Mouse (Mus musculus): Measurements from ENCODE around the gene Serpinb6a. TPM values are rescaled to one million over a fixed set of nuclear protein-coding genes. Genes with fewer than 3 reads are reported as not detected.

Serpinb6a gene
- polyA plus RNA-seq, 1 experiment from 2014 or later = 41.8 TPM

GRCm38 (mm10) chr13:33921699-33922098, 80.9 kb downstream of the Serpinb6a start:
- WGBS = 87% methylated on average over 5 of the region's 5 CpGs
- Histone ChIP-seq H3K9me3 (ENCODE audit: control insufficient read depth, low read length) (no peaks in the 10 kb centered on the region), H3K36me3 (ENCODE audit: control insufficient read depth, insufficient read depth, low read length) (no peaks in the 10 kb centered on the region), H3K27ac (replicated peaks; ENCODE audit: low read depth, low read length) (no peak overlapping the region), H3K4me2 (ENCODE audit: low read depth, severe bottlenecking) (no peak overlapping the region), H3K4me3 (ENCODE audit: low read depth, low read length) (no peak overlapping the region), H3K27me3 (ENCODE audit: control insufficient read depth, insufficient read depth, low read length) (no peaks in the 10 kb centered on the region), H3K4me1 (ENCODE audit: control insufficient read depth, insufficient read depth, low read length) (no peaks in the 10 kb centered on the region), H3K9ac (ENCODE audit: low read length) (no peak overlapping the region)
- DNase-seq (ENCODE audit: low spot score) = no peak
- ATAC-seq (ENCODE audit: insufficient number of reproducible peaks, low FRiP score, low TSS enrichment, low read depth) = no peak

- ATAC-seq (ENCODE audit: insufficient number of reproducible peaks, low FRiP score, low TSS enrichment, low read depth) (no peak), DNase-seq (ENCODE audit: low spot score) (no peak)
- H3K4me1 ChIP-seq (ENCODE audit: control insufficient read depth, insufficient read depth, low read length) = no peaks in the 10 kb centered on the region
- no peak overlapping the region for H3K4me2 ChIP-seq (ENCODE audit: low read depth, severe bottlenecking)
- H3K27me3 ChIP-seq (ENCODE audit: control insufficient read depth, insufficient read depth, low read length) = no peaks in the 10 kb centered on the region
- no peak overlapping the region for H3K4me3 ChIP-seq (ENCODE audit: low read depth, low read length)
- H3K36me3 ChIP-seq (ENCODE audit: control insufficient read depth, insufficient read depth, low read length) = no peaks in the 10 kb centered on the region
- no peak overlapping the region for H3K27ac ChIP-seq (replicated peaks; ENCODE audit: low read depth, low read length)
- no peak overlapping the region for H3K9ac ChIP-seq (ENCODE audit: low read length)
- H3K9me3 ChIP-seq (ENCODE audit: control insufficient read depth, low read length) = no peaks in the 10 kb centered on the region
- 91% methylated on average over 6 of the region's 6 CpGs for WGBS
Observed at GRCm38 (mm10) chr13:33921041-33921440, 81.6 kb downstream of the Serpinb6a start.

GRCm38 (mm10) chr13:33906821-33907220, 95.8 kb downstream of the Serpinb6a start:
- Histone ChIP-seq H3K9ac (ENCODE audit: low read length) (no peak overlapping the region), H3K27ac (replicated peaks; ENCODE audit: low read depth, low read length) (no peak overlapping the region), H3K9me3 (ENCODE audit: control insufficient read depth, low read length) (no peaks in the 10 kb centered on the region), H3K27me3 (ENCODE audit: control insufficient read depth, insufficient read depth, low read length) (no peaks in the 10 kb centered on the region), H3K4me2 (ENCODE audit: low read depth, severe bottlenecking) (no peak overlapping the region), H3K4me3 (ENCODE audit: low read depth, low read length) (no peak overlapping the region), H3K36me3 (ENCODE audit: control insufficient read depth, insufficient read depth, low read length) (no peaks in the 10 kb centered on the region), H3K4me1 (ENCODE audit: control insufficient read depth, insufficient read depth, low read length) (no peaks in the 10 kb centered on the region)
- DNase-seq (ENCODE audit: low spot score) (peak; percentile 12), ATAC-seq (ENCODE audit: insufficient number of reproducible peaks, low FRiP score, low TSS enrichment, low read depth) (no peak)
- 83% methylated on average over 3 of the region's 3 CpGs for WGBS

GRCm38 (mm10) chr13:33905176-33905954, 97.2 kb downstream of the Serpinb6a start, which contains the start of gene Serpinb6c:
Serpinb6c (minus strand) TSS chr13:33905708.
- no peak for DNase-seq (ENCODE audit: low spot score)
- Histone ChIP-seq H3K27me3 (ENCODE audit: control insufficient read depth, insufficient read depth, low read length) (no peaks in the 10 kb centered on the region), H3K36me3 (ENCODE audit: control insufficient read depth, insufficient read depth, low read length) (no peaks in the 10 kb centered on the region), H3K4me3 (ENCODE audit: low read depth, low read length) (no peak within 1 kb of the TSS), H3K4me1 (ENCODE audit: control insufficient read depth, insufficient read depth, low read length) (no peaks in the 10 kb centered on the region), H3K9ac (ENCODE audit: low read length) (no peak within 1 kb of the TSS), H3K4me2 (ENCODE audit: low read depth, severe bottlenecking) (no peak within 1 kb of the TSS), H3K9me3 (ENCODE audit: control insufficient read depth, low read length) (no peaks in the 10 kb centered on the region), H3K27ac (replicated peaks; ENCODE audit: low read depth, low read length) (no peak within 1 kb of the TSS)
- ATAC-seq (ENCODE audit: insufficient number of reproducible peaks, low FRiP score, low TSS enrichment, low read depth) = no peak
- WGBS = 73% methylated on average over 18 of the region's 18 CpGs

- ATAC-seq (ENCODE audit: insufficient number of reproducible peaks, low FRiP score, low TSS enrichment, low read depth) = no peak
- no peak overlapping the region for H3K9ac ChIP-seq (ENCODE audit: low read length)
- no peaks in the 10 kb centered on the region for H3K27me3 ChIP-seq (ENCODE audit: control insufficient read depth, insufficient read depth, low read length)
- 89% methylated on average over 2 of the region's 2 CpGs for WGBS
- no peaks in the 10 kb centered on the region for H3K4me1 ChIP-seq (ENCODE audit: control insufficient read depth, insufficient read depth, low read length)
- H3K4me2 ChIP-seq (ENCODE audit: low read depth, severe bottlenecking) = no peak overlapping the region
- no peak overlapping the region for H3K4me3 ChIP-seq (ENCODE audit: low read depth, low read length)
- DNase-seq (ENCODE audit: low spot score) = no peak
- H3K9me3 ChIP-seq (ENCODE audit: control insufficient read depth, low read length) = no peaks in the 10 kb centered on the region
- H3K27ac ChIP-seq (replicated peaks; ENCODE audit: low read depth, low read length) = no peak overlapping the region
- H3K36me3 ChIP-seq (ENCODE audit: control insufficient read depth, insufficient read depth, low read length) = no peaks in the 10 kb centered on the region
Observed at GRCm38 (mm10) chr13:33903290-33903689, 99.3 kb downstream of the Serpinb6a start.

- no peak overlapping the region for H3K9ac ChIP-seq (ENCODE audit: low read length)
- H3K36me3 ChIP-seq (ENCODE audit: control insufficient read depth, insufficient read depth, low read length) = no peaks in the 10 kb centered on the region
- H3K4me1 ChIP-seq (ENCODE audit: control insufficient read depth, insufficient read depth, low read length) = no peaks in the 10 kb centered on the region
- H3K27me3 ChIP-seq (ENCODE audit: control insufficient read depth, insufficient read depth, low read length) = no peaks in the 10 kb centered on the region
- no peak overlapping the region for H3K4me3 ChIP-seq (ENCODE audit: low read depth, low read length)
- ATAC-seq (ENCODE audit: insufficient number of reproducible peaks, low FRiP score, low TSS enrichment, low read depth) (no peak), DNase-seq (ENCODE audit: low spot score) (peak; percentile 58)
- H3K27ac ChIP-seq (replicated peaks; ENCODE audit: low read depth, low read length) = no peak overlapping the region
- 36% methylated on average over 2 of the region's 2 CpGs for WGBS
- H3K4me2 ChIP-seq (ENCODE audit: low read depth, severe bottlenecking) = no peak overlapping the region
- H3K9me3 ChIP-seq (ENCODE audit: control insufficient read depth, low read length) = no peaks in the 10 kb centered on the region
Observed at GRCm38 (mm10) chr13:33894207-33894606, 108.4 kb downstream of the Serpinb6a start.

Other genes with a start within 250 kb of the Serpinb6a start
- not detected in 2 replicates for gene Serpinb6e, start 159.4 kb downstream of the Serpinb6a start, polyA plus RNA-seq (2014; fragmentation: Nextera tagmentation; extraction: Ambion mirVana)
- gene Serpinb6c, start 97.1 kb downstream of the Serpinb6a start, polyA plus RNA-seq (2014; fragmentation: Nextera tagmentation; extraction: Ambion mirVana) = 0.28 and 0.84 TPM in 2 replicates
- 18.7 and 19.8 TPM in 2 replicates for gene Nqo2, start 38.1 kb downstream of the Serpinb6a start, polyA plus RNA-seq (2014; fragmentation: Nextera tagmentation; extraction: Ambion mirVana)
- 11.0 and 12.1 TPM in 2 replicates for gene Ripk1, start 431 bp downstream of the Serpinb6a start, polyA plus RNA-seq (2014; fragmentation: Nextera tagmentation; extraction: Ambion mirVana)
- gene Bphl, start 34.8 kb upstream of the Serpinb6a start, polyA plus RNA-seq (2014; fragmentation: Nextera tagmentation; extraction: Ambion mirVana) = 36.1 and 41.9 TPM in 2 replicates
- 49.1 and 49.9 TPM in 2 replicates for gene Tubb2a, start 75.2 kb upstream of the Serpinb6a start, polyA plus RNA-seq (2014; fragmentation: Nextera tagmentation; extraction: Ambion mirVana)
- gene Tubb2b, start 127.7 kb upstream of the Serpinb6a start, polyA plus RNA-seq (2014; fragmentation: Nextera tagmentation; extraction: Ambion mirVana) = 22.1 and 24.4 TPM in 2 replicates
- gene Psmg4, start 160.2 kb upstream of the Serpinb6a start, polyA plus RNA-seq (2014; fragmentation: Nextera tagmentation; extraction: Ambion mirVana) = 88.2 and 95.1 TPM in 2 replicates

Data from limb, embryonic 11.5 days (tissue).